Mouse (Mus musculus) mesoderm, embryonic 11.5 days (tissue): ENCODE measurements around the gene Srek1ip1.

Experiments used
- DNase-seq: peaks from one replicate; pipeline ENCODE4 v3.0.0-alpha.2; 2012; ENCODE audit warnings: low read depth, low spot score

Gene Srek1ip1

DNA sequence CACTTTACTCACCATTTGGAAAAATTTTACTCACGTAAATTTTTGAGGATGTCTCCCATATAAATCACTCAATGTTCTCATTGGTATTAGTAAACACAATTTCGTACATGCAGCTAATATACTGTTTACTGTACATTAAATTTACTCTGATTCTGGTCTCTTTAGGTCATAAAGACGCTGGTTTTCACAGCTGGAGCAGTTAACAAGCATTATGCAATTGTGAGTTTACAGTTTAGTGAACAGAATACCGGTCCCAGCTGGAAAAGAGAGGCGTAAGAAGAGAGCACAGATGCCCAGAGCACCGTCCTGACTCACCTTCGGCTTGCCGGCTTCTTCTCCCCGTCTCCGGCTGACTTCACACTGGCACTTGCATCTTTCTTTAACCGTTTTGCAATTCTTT lies at the start of gene Srek1ip1:
Srek1ip1 (plus strand) TSS at position 301 of the 400 bp plus-strand sequence.
- no peak for DNase-seq

DNA sequence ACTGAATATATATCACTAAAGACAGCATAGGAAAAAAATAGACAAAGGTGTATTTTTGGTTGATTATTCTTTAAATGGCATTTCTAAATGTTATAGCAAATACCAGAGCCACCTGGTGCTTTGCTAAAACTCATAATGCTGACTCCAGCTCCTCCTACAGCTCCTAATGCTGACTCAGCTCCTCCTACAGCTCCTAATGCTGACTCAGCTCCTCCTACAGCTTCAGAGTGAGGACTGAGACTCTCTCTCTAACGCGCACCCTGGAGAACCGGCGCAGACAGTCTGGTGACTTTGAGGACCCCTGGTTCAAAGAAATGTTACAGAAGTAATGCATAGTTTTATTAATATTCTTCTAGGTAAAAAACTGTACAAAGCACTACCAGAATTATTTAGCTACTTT lies 49.4 kb upstream of the Srek1ip1 start:
- DNase-seq: peak; percentile 83

DNA sequence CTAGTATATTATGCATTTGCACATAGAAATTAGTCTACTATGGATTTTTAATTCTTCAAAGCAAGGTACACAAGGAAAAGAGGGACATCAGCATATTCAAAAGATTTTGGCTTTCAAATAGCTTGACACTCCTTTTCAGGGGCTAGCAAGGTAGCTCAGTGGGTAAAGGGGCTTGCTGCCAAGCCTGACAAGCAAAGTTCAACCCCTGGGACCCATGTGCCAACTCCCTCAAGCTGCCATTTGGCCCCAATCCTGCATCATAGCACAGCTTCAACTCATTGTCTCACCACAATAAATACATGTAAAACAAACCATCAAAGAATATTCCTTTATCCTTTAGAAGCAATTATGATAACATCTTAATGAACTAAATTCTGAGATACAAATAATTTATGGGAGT lies 45.3 kb upstream of the Srek1ip1 start:
- no peak for DNase-seq

DNA sequence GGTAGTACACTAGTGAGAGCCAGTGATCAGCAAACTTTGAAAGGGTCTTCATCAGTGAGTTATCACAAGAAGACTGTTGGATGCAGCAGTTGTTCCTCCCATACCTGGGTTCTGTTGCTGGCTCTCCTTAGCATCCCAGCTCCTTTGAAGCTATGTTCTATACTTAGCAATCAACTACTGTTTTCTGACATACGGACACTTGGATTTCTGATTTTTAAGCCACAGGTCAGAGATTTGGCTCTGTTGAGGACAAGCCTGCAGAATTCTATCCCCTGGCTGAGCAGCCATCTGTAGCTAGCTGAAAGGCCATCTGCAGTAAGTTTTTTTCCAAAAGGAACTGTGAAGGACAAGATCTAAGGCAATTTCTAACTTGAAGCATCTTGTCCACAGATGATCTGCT lies 32.9 kb upstream of the Srek1ip1 start:
- no peak for DNase-seq

DNA sequence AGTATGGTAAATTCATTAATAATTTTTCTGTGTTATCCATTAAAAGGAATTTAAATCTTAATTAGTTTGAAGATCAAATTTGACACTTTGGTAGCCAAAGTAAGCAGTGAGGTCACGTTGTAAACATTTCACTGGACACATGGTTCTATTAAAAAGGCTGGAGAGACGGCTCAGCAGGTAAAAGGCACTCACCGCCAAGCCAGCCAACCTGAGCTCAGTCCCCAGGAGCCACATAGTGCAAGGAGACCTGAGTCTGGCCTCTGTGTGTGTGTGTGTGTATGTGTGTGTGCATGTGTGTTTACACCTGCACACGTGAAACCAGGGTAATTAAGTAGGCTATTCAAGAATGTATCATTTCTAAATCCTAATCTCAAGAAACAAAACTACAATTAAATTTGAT lies 29.9 kb upstream of the Srek1ip1 start:
- DNase-seq: no peak

DNA sequence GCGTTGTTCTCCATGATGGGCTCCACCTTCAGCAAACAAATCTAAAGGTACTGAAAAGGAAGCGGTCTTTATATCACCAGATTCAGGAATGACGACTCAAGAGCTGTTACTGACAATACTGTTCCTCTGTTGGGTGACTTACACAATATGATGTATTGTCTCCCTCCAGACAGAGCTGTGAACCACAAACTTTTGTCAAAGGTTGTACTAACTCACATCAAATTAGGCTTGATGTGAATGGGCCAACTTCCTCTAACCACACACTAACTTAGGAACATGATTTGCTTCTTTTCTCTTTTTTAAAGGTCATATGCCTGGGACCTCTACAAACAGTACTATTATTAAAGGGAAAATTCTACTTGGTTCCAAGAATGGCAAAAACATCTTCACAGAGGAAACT lies 29.1 kb upstream of the Srek1ip1 start:
- no peak for DNase-seq

DNA sequence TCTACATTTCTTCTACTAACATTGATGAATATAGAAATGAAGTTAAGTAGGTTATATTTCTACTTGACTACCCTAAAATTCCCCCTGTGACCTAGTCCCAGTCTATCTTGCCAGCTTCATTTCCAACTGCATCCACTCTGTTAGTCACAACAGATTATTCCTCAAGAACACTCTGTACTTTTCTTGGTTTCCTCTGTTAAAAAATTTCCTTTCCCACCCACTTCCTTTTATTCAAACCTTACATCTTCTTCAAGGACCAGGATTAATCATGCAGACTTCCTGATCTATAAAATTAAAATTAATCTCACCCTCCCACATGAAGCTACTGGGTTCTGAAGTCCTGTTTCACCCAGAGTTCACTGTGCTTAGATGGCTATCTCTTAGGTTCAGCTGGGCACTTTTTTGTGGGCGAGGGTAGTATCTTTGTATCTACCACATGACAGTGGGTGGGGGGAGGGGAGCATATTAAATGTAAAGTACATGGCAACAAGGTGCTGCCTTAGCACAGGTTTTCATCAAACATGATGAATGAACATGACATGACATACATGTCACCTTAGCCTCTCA lies 13.1 kb upstream of the Srek1ip1 start:
- no peak for DNase-seq

DNA sequence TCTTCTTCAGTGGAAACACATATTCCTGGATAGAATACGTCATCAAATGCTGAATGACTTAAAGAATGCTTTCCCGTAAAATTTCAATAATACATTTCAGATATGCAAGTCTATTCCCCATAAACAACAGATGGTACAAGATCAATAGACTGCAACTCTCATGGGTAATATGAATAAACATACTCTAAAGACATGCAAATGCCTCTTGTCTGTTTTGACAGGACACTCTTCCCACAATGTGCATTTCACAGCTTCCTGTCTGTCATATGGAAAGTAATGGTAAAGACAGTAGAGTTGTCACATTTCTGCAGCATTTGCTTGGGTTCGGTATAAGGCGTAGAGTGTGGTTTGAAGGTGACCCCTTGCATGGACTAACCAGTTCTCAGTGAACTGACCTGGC lies 5.0 kb upstream of the Srek1ip1 start:
- DNase-seq: no peak

DNA sequence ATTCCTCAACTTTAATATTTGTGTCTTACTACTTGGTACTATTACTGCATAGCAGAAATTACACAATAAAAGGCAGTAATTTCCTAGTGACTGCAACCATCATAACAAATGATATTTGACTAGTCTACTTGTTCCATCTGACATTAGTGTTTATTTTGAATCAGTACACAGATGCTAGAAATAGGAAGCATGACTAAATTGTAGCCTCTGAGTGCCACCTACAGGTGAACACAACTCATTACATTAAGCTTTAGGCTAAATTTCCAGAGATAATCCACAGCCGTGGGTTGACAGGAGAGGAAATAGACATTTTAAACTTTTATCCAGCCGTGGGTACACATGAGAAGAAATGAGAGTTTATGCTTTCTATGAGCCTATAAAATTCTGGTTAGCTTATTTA lies 2.6 kb upstream of the Srek1ip1 start:
- peak; percentile 65 for DNase-seq

DNA sequence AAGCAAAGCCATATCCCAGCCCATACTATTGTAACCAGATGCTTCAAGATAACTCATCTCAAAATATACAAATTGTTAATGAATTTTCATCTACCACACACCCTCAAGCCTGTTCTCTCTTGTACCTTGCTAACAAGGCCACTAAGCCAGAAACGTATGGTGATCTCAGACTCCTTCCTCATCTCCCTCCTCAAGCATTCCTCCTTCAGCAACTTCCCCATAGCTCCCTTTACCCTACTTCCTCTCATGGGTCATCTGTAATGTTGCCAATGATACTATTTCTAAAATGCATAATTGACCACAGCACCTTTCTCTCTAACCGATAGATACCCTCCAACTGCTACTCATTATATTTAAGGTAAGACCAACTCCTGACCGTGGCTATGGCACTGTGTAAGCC lies 2.1 kb downstream of the Srek1ip1 start:
- no peak for DNase-seq

DNA sequence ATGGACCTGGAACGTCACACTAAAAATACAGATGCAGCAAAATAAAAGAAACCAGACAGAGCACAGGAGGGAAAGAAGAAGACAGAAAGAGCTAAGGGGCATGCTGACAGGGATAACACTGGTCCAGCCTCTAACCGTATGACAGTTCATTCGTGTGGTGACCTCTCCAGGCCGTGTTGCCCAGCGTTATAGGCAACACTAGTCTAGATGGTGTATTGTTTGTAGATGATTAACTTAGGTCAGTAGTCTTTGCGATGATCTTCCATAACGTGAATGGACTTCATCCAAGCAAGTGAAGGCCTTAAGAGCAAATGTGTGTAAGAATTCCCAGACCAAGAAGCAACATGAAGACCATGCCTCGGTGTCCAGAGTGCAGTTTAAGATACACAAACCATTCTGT lies 6.8 kb downstream of the Srek1ip1 start:
- DNase-seq: no peak

DNA sequence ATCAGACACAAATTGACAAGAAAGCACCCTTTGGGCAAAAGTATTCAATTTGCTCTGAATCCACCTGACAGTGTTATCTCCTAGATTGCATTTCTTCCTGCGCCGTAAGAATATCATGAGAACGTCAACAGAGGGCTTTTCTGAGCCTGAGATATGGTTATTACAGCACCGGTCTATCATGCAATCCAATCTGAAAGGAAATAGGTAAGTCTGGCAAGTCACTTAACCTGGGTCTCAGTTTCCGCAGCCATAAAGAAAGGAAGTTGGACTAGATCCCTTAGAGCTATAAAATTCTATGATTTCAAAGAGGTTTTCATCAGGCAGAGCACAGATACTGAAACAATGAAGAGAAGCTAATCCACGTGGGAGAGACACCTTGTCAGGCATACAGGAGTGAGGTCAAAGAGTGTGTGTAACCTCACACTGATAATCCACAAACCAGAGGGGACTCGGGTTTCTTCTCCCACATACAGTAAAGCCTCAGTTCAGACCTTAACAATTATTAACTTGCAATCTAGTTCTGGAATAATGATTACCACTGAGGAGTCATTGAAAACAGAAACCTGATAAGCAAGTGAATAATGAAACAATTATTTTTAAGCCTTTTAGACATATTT lies 7.4 kb downstream of the Srek1ip1 start:
- no peak for DNase-seq

DNA sequence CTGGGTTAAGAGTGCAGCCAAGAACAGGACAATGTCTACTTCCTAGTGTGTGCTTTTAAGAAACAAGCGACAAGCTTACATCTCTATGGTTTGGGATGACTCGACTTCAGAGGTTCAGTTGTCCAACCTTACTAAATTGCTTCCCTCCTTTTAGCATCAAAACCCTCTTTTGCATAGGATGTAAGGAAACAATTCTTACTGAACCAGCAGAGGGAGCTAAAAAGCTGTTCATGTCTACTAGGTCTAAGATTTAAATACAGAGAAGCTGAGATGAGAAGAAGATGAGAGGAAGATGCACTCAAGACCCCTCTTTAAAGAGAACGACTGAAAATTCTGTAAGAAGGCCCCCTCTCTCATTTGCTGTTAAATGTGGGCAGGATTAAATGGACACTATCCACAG lies 13.4 kb downstream of the Srek1ip1 start:
- peak; percentile 57 for DNase-seq

DNA sequence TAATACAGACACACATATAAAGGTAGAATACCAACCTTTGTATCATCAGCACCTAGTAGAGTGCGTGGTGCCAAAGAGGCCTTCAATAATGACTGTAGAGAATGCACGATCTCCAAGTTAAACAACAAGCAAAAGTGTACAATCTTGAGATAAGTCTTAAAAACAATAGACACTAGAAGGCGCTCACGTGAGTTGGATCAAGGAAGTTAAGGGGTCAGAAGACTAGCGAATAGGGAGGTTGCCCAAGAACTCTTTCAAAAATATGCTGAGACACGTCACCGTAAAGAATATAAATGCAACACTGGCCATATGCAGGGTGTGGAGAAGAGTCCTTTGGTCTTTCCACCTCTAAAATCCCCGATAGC lies 24.0 kb downstream of the Srek1ip1 start:
- DNase-seq: no peak

DNA sequence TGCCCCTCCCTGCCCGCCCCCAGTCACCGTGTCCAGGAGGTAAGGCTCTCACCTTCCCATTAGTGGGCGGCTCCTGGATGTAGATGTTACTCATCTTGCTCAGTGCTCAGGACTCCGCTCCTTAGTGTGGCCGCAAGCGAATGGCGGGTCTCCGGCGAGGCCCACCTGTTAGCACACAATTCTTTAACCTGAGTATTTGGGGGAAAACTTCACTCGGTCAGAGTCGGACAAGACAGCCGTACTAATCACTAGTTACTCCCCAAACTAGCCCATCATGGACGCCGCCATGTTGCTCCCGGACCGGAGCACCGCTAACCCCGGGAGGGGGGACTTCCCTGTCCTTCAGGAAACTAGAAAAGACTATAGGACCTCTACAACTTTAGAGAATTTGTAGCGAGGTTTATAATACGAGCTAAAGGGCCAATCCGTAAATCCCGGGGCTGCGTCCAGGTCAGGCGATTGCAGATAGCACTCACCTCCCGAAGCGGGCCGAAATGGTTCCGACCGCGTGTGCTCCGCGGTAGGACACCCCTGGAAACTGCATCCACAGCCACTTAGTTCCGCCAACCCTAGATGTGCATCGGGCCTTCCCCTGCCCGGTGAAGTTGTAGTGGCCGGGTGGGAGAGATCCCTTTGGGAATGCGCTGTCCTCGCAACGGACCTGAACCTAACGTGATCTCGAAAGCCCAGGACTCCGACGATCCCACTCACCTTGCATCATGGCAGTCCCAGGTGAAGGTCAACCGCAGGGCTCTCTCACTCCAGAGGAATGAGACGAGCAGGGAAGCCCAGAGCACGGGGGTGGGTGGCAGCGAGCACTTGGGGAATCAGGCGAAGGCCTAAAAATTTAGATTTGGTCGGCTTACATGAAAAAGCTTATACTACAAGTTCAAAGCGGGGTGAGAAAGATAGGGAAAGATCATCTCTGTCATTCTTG lies 24.6 kb downstream of the Srek1ip1 start, which contains the start of gene Cwc27:
Cwc27 (minus strand) TSS at position 508 of the 937 bp plus-strand sequence.
- peak; percentile 89 for DNase-seq

DNA sequence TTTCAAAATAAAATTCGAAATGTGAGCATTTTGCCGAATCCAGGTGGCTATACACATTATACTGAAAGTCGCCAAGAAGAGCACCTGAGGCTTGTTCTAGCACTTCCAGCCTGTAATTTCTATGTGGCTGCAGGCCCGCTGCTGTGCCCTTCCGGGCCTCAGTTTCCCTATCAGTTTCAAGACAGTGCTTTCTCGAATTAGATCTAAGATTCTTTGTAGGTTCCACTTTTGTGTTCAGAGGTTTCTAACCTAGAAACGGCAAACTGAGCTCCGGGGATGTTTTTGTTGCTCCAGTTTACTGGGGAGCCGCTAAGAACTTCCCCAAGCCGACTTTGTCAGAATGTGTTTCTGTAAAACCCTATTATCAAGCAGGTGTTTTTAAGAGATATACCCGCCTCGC lies 25.4 kb downstream of the Srek1ip1 start:
- no peak for DNase-seq

DNA sequence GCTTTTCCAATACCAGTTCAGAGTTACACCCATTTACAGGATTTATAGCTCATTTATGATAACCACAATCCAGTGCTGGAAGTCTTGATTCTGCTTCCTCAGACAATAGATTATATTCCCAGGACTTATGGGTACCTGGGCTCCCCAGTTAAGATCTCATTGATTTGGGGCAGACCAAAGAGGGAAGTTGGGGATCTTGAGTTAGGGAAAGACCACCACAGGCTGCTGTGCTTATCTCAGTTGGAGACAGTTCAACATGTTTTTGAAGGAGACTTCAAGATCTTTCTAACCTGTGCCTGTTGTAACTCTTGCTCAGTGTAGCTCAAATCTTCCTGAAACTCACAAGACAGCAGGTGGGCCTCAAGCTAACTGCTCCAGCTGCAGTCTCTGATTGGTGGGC lies 28.9 kb downstream of the Srek1ip1 start:
- DNase-seq: no peak

DNA sequence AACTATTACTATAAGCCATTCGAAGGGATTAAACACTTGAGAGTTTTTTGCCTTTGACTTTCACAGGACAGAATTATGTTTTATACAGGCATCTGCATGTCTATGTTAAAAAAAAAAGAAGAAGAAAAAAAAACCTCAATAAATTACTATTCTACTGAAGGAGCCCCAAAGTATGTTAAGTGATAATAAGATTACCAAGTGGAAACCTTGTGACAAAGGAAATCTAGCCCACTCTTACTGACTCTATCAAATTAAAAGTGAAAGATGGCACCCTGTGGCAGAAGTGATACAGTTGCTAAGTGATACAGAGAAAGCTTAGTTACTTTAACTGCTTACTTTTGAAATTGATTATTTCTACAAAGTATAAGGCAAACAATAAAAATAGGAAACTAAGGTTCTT lies 29.6 kb downstream of the Srek1ip1 start:
- no peak for DNase-seq

DNA sequence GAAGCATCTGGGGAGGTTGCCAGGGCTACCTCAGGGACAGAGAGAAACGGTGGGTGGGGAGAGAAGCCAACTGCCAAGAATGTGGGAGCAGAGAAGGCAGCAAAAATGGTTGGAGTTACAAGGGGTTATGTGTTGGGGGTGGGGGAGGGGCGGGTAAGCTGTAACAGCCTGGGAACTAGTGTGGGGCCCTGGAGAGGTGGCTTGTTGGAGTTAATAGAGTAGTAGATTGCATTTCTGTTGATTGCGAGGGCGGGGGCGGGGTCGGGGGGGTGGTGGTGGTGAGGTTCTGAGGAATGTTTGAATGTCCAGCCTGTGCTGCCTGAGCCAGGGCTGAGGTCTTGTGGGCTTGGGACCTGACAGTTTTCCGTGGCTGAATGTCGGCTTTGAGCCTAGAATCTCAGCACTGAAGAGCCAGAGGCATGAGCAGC lies 30.1 kb downstream of the Srek1ip1 start:
- DNase-seq: peak; percentile 67

DNA sequence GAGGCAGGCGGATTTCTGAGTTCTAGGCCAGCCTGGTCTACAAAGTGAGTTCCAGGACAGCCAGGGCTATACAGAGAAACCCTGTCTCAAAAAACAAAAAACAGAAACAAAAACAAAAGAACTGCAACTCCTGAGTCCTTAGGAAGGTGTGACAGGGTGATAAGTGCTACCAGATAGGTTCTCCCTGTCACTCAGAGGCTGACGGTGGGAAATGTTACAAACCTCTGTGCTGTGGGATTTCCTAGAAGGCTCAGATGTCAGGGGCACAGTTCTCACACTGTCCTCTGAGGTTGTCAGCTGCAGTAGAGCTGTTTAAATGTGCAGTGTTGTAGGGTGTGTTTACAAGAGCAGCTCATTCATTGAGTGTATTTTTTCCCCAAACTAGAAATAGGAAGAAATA lies 33.2 kb downstream of the Srek1ip1 start:
- DNase-seq: no peak

DNA sequence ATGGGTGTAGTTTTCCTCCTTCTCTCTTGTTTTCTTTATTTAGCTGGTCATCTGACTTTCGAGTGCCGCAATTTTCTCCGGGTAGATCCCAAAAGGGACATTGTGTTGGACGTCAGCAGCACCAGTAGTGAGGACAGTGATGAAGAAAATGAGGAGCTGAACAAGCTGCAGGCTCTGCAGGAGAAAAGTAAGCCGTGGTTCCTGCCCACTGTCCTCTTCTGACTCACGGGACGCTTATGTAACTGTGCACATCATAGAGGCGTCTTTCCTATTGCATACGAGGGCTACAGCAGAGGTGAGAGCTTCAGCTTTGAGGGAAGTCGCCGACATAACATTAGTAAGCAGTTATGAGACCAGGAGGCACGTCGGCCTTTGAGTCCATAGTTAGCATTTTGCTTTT lies 40.5 kb downstream of the Srek1ip1 start:
- no peak for DNase-seq

DNA sequence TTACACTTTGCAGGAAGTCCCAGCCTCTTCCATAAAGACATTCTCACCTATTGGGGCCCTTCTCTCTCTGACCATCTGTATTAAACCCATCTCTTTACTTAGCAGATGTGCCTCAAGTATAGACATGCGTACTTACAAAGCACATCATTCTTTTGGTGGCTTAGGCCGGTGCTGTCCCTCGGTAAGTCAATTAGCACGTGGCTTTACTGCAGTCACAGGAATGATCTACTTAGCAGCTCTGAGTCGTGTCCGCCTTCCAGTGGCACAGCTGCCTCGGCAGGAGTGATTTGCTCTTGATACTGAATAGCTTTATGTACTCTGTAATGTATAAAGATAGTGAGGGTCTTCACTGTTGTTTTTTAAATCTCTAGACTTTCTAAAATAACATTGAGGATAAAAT lies 45.3 kb downstream of the Srek1ip1 start:
- no peak for DNase-seq

DNA sequence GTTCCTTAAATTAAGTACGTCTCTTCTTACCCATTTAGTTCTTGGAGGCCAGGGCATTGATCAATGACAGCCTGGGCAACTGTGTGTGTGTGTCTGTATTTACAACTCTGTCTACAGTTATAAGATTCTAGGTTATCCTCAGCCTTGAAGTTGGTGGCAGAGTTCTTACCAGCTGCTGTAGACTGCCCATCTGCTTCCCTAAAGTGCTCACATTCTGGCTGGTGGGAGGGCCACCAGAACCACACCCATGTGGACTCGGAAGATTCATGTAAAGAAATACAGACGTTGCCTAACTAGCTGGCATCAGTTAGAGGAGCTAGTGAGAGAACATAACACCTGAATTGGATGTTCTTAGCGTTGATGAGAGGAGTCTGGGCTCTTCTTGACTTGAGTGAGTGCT lies 49.7 kb downstream of the Srek1ip1 start:
- no peak for DNase-seq
